Mouse (Mus musculus) myocyte (in vitro differentiated cells): Measurements from ENCODE around the gene Neurod1. TPM values are rescaled to one million over a fixed set of nuclear protein-coding genes. Genes with fewer than 3 reads are reported as not detected.
A peak's percentile ranks its signal among the peaks of the same experiment; 100 is the strongest.

Experiments
- H3K27me3 ChIP-seq: one replicate; pipeline ENCODE4 v1.6.1; 2011; ENCODE audit not compliant: control insufficient read depth, insufficient read depth, insufficient read length
- H3K36me3 ChIP-seq: one replicate; pipeline ENCODE4 v1.6.1; 2011; ENCODE audit not compliant: control insufficient read depth, insufficient read depth
- H3K4me2 ChIP-seq: one replicate; pipeline ENCODE4 v1.6.1; 2011; ENCODE audit warnings: low read depth, control low read depth
- H3K4me3 ChIP-seq: one replicate; pipeline ENCODE4 v1.5.1; 2011; ENCODE audit warnings: mild to moderate bottlenecking, control low read depth, moderate library complexity
- H3K79me2 ChIP-seq: one replicate; pipeline ENCODE4 v1.6.1; 2011; ENCODE audit not compliant: control insufficient read depth, insufficient read depth
- H3ac ChIP-seq: one replicate; pipeline ENCODE4 v1.6.1; 2011; ENCODE audit not compliant: control insufficient read depth, insufficient read length
- CEBPB ChIP-seq: IDR thresholded peaks from 2 replicates; pipeline ENCODE4 v1.6.1; 2011; ENCODE audit warnings: mild to moderate bottlenecking, moderate library complexity; ENCODE audit not compliant: poor library complexity, insufficient read depth, severe bottlenecking
- E2F4 ChIP-seq: IDR thresholded peaks from one replicate; pipeline ENCODE4 v1.6.1; 2011; ENCODE audit warnings: mild to moderate bottlenecking, control low read depth, moderate library complexity; ENCODE audit not compliant: insufficient read depth
- MAX ChIP-seq: IDR thresholded peaks from one replicate; pipeline ENCODE4 v1.6.1; 2011; ENCODE audit warnings: low read depth, mild to moderate bottlenecking, control low read depth
- MYOD1 ChIP-seq, 3 experiments: IDR thresholded peaks; one replicate each; pipeline ENCODE4 v1.6.1; 2011; ENCODE audit warnings: control low read depth in 2 of 3, low read depth in 2 of 3, mild to moderate bottlenecking in 2 of 3, moderate library complexity in 1 of 3; ENCODE audit not compliant: insufficient read length in 2 of 3, control insufficient read depth in 1 of 3
- MYOG ChIP-seq, 3 experiments: IDR thresholded peaks; one replicate each; pipeline ENCODE4 v1.6.1; 2011; ENCODE audit warnings: control low read depth in 2 of 3, low read depth in 2 of 3, mild to moderate bottlenecking in 2 of 3; ENCODE audit not compliant: insufficient read length in 2 of 3, control insufficient read depth in 1 of 3, insufficient read depth in 1 of 3
- POLR2A ChIP-seq: IDR thresholded peaks from one replicate; pipeline ENCODE4 v1.6.1; 2011; ENCODE audit warnings: low read depth, mild to moderate bottlenecking, control low read depth, moderate library complexity; ENCODE audit not compliant: insufficient read length
- POLR2AphosphoS2 ChIP-seq: IDR thresholded peaks from one replicate; pipeline ENCODE4 v1.6.1; 2011; ENCODE audit warnings: low read depth, control low read depth; ENCODE audit not compliant: insufficient read length
- REST ChIP-seq: IDR thresholded peaks from one replicate; pipeline ENCODE4 v1.6.1; 2011; ENCODE audit warnings: mild to moderate bottlenecking, control low read depth, moderate library complexity; ENCODE audit not compliant: insufficient read depth, insufficient read length
- SRF ChIP-seq: IDR thresholded peaks from one replicate; pipeline ENCODE4 v1.6.1; 2011; ENCODE audit warnings: low read depth; ENCODE audit not compliant: control insufficient read depth, insufficient read length
- TCF12 ChIP-seq: IDR thresholded peaks from one replicate; pipeline ENCODE4 v1.6.1; 2011; ENCODE audit warnings: mild to moderate bottlenecking, control low read depth; ENCODE audit not compliant: poor library complexity, insufficient read depth, severe bottlenecking
- TCF3 ChIP-seq: IDR thresholded peaks from one replicate; pipeline ENCODE4 v1.6.1; 2011; ENCODE audit warnings: low read depth, control low read depth; ENCODE audit not compliant: insufficient read length
- USF1 ChIP-seq: IDR thresholded peaks from one replicate; pipeline ENCODE4 v1.6.1; 2011; ENCODE audit warnings: low read depth, mild to moderate bottlenecking, control low read depth, moderate library complexity
- polyA plus RNA-seq: library from polyadenylated mRNA; unstranded; fragments of >200 nt; fragmentation: generic; extraction: Trizol; gene quantifications from one replicate; pipeline ENCODE4 v1.2.1, GENCODE M21; 2012; ENCODE audit warnings: missing spikeins

Neurod1 gene
- polyA plus RNA-seq, 1 experiment: not detected

- H3K79me2 ChIP-seq: no peaks in the 10 kb centered on the region
- H3K27me3 ChIP-seq: peaks cover 23% of the 10 kb centered on the region
- H3ac ChIP-seq: no peak overlapping the region
- no peak for TF ChIP-seq POLR2A
- TF ChIP-seq MAX: no peak
- TF ChIP-seq POLR2AphosphoS2: no peak
- TF ChIP-seq TCF12: no peak
- TF ChIP-seq MYOD1 (IDR thresholded peaks at IDR 0.05; ENCODE audit: control insufficient read depth in 1 of 3, insufficient read length in 2 of 3, low read depth in 2 of 3): no peak
- no peak for TF ChIP-seq CEBPB
- no peak for TF ChIP-seq USF1
- TF ChIP-seq REST: no peak
- TF ChIP-seq TCF3: no peak
- no peak for TF ChIP-seq E2F4
- no peak for TF ChIP-seq MYOG (IDR thresholded peaks at IDR 0.05; ENCODE audit: control insufficient read depth in 1 of 3, insufficient read depth in 1 of 3, insufficient read length in 2 of 3, low read depth in 2 of 3)
- no peak for TF ChIP-seq SRF
- H3K36me3 ChIP-seq: no peaks in the 10 kb centered on the region
- no peak overlapping the region for H3K4me3 ChIP-seq
- H3K4me2 ChIP-seq: no peak overlapping the region
These were observed 5.9 kb upstream of the Neurod1 start for GRCm38 (mm10) chr2:79462411-79462810.

DNA sequence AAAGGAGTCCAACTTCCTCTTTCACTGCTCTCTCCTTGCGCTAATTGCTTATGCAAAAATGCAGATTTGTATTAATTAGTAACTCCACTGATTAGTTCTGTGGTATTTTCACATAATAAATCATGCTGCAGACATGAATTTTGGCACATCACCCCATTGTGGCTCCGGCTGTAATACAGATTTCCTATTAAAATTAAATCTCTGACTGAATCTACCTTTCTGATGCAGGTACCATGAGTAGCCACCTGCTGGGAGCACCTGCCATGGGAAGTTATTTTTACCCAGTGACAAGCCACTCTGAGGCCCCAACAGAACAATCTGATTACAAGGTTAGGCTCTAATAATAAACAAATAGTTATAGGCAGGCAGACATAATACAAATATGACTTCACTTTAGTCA, 5.3 kb upstream of the Neurod1 start:
- Histone ChIP-seq H3ac (no peak overlapping the region), H3K36me3 (no peaks in the 10 kb centered on the region), H3K4me3 (no peak overlapping the region), H3K4me2 (no peak overlapping the region), H3K27me3 (peaks cover 29% of the 10 kb centered on the region), H3K79me2 (no peaks in the 10 kb centered on the region)
- TF ChIP-seq MAX: no peak
- no peak for TF ChIP-seq E2F4
- TF ChIP-seq MYOG (IDR thresholded peaks at IDR 0.05; ENCODE audit: control insufficient read depth in 1 of 3, insufficient read depth in 1 of 3, insufficient read length in 2 of 3, low read depth in 2 of 3): no peak
- TF ChIP-seq POLR2A: no peak
- no peak for TF ChIP-seq CEBPB
- TF ChIP-seq TCF12: no peak
- TF ChIP-seq USF1: no peak
- TF ChIP-seq SRF: no peak
- TF ChIP-seq REST: no peak
- no peak for TF ChIP-seq POLR2AphosphoS2

- Histone ChIP-seq H3K4me2 (no peak overlapping the region), H3K4me3 (no peak overlapping the region), H3K79me2 (no peaks in the 10 kb centered on the region), H3K36me3 (no peaks in the 10 kb centered on the region), H3K27me3 (peaks cover 36% of the 10 kb centered on the region), H3ac (no peak overlapping the region)
- TF ChIP-seq MYOG (IDR thresholded peaks at IDR 0.05; ENCODE audit: control insufficient read depth in 1 of 3, insufficient read depth in 1 of 3, insufficient read length in 2 of 3, low read depth in 2 of 3): no peak
- TF ChIP-seq POLR2A: no peak
- no peak for TF ChIP-seq TCF3
- peak; percentile 78 for TF ChIP-seq REST
- TF ChIP-seq E2F4: no peak
- TF ChIP-seq SRF: no peak
- no peak for TF ChIP-seq USF1
- no peak for TF ChIP-seq MYOD1 (IDR thresholded peaks at IDR 0.05; ENCODE audit: control insufficient read depth in 1 of 3, insufficient read length in 2 of 3, low read depth in 2 of 3)
These were observed 4.0 kb upstream of the Neurod1 start for GRCm38 (mm10) chr2:79460586-79460985.

DNA sequence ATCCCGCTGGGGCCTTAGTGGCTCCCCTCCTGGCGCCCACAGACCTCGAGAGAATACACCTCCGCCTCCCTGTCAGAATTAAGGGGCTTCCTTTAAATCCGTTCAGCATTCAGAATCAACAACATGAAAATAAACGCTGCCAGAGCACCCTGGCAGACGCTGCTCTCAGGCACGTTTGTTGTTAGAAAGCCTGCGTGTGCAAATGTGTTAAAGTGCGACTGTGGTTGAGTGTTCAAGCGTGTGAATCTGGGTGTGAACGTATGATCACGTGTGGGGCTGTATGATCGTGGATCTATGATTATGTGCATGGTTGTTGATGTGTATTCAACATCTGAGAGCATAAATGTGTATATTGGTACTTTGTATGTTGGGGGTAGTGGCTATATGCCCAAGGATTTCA, 3.6 kb upstream of the Neurod1 start:
- H3K4me3 ChIP-seq: no peak overlapping the region
- H3K36me3 ChIP-seq: no peaks in the 10 kb centered on the region
- TF ChIP-seq POLR2A: no peak
- TF ChIP-seq TCF3: no peak
- TF ChIP-seq USF1: no peak
- TF ChIP-seq SRF: no peak
- TF ChIP-seq MAX: no peak
- no peak for TF ChIP-seq MYOG (IDR thresholded peaks at IDR 0.05; ENCODE audit: control insufficient read depth in 1 of 3, insufficient read depth in 1 of 3, insufficient read length in 2 of 3, low read depth in 2 of 3)
- no peak for TF ChIP-seq MYOD1 (IDR thresholded peaks at IDR 0.05; ENCODE audit: control insufficient read depth in 1 of 3, insufficient read length in 2 of 3, low read depth in 2 of 3)
- no peak for TF ChIP-seq E2F4
- no peak for TF ChIP-seq REST
- TF ChIP-seq POLR2AphosphoS2: no peak
- TF ChIP-seq CEBPB: no peak
- no peak for TF ChIP-seq TCF12
- H3K27me3 ChIP-seq: peaks cover 41% of the 10 kb centered on the region
- H3K4me2 ChIP-seq: no peak overlapping the region
- no peak overlapping the region for H3ac ChIP-seq
- no peaks in the 10 kb centered on the region for H3K79me2 ChIP-seq

DNA sequence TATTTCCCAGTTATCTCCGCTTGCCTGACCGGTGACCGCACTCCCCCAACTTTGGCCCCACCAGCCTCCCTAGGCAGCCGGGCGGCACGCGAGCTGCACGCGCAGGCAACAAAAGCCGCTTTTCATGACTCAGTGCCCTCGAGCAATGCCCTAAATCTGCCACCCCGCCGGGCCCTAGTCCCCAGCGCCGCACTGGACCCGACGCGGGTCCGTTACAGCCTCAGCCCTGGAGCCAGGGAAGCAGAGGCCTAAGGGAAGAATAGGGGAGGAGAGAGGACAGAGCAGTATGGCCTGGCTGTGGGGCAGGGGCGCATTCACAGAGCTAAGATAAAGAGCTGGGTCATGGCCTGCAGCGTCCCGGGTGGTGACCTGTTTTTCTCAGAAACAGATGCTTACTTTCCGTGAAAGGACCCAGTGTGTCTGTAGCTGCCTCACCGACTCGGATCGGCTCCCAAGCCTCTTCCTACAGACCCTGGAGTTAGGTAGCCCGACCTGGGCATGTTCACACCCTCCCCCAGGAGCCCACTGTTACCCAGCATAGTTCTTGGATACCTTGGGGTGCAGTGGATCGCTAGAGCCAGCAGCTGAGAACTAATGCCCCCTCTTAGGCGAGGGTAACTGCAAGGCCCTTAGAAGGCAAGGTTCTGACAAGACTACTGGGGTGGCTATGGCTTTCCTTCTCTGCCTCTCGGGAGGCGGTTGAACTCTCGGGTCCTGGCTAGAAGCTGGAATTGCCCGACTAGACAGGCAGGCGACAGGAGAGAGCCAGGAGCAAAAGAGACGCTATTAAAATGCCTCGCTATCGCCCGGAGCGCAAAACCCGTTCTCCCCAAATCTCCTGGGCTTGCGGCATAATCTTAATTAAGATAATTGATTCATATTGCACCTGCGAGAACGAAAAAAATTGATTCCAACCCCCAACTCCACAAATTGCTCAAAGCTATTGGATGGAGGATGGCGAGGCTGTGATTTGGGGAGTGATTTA, 2.8 kb upstream of the Neurod1 start:
- no peak overlapping the region for H3ac ChIP-seq
- H3K4me3 ChIP-seq: no peak overlapping the region
- TF ChIP-seq REST: no peak
- TF ChIP-seq E2F4: no peak
- no peak for TF ChIP-seq CEBPB
- TF ChIP-seq SRF: no peak
- TF ChIP-seq TCF3: no peak
- no peak for TF ChIP-seq POLR2A
- TF ChIP-seq MYOD1 (IDR thresholded peaks at IDR 0.05; ENCODE audit: control insufficient read depth in 1 of 3, insufficient read length in 2 of 3, low read depth in 2 of 3): no peak
- TF ChIP-seq POLR2AphosphoS2: no peak
- TF ChIP-seq TCF12: no peak
- no peak for TF ChIP-seq MAX
- TF ChIP-seq USF1: no peak
- no peak for TF ChIP-seq MYOG (IDR thresholded peaks at IDR 0.05; ENCODE audit: control insufficient read depth in 1 of 3, insufficient read depth in 1 of 3, insufficient read length in 2 of 3, low read depth in 2 of 3)
- H3K79me2 ChIP-seq: no peaks in the 10 kb centered on the region
- H3K36me3 ChIP-seq: no peaks in the 10 kb centered on the region
- H3K27me3 ChIP-seq: peaks cover 48% of the 10 kb centered on the region
- H3K4me2 ChIP-seq: no peak overlapping the region
